ENCODE assay signal across 15 mouse cellular contexts in the genomic region with DNA sequence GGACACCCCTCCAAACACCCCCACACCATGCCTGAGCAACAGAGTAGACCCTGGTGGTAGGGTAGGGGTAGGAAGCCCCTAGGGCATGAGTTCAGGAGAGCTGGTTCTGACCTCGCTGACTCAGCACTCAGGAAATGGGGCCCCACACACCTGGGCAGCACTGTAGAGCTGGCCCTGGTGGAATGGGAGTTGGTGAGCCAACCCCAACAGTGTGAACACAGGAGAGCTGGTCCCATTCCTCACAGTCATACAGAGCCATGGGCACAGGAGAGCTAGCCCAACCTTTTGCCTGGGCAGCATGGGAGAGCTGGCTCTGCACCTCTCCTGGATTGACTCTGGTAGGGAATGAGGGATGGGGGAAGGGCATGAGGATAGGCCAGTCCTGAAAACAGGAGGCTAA. TPM values are rescaled to one million over a fixed set of nuclear protein-coding genes. Genes with fewer than 3 reads are reported as not detected.
DNase-seq lines count a peak whose midpoint lies in the region; ATAC-seq lines count a peak whose summit lies in the region.
"Had no signal": no experiment of that assay in that cellular context is flagged by ENCODE, and none has a peak within 500 bp of the region (broad histone marks: within the 10 kb centered on the region; RNA-seq: fewer than 3 reads in every experiment).

No protein-coding gene starts in this region.

- DNase-seq in embryonic facial prominence, embryonic 11.5 days (ENCODE audit: low spot score), result no peak
- DNase-seq in embryonic facial prominence, embryonic 10.5 days (ENCODE audit: low spot score), result no peak
- no peak for DNase-seq in limb, embryonic 10.5 days (ENCODE audit: low spot score)
- no peak for DNase-seq in cerebellum, adult 8-10 months
- DNase-seq in cerebellum, adult 9-10 months, result no peak
- DNase-seq: adrenal gland, postnatal 36 days; cerebellum, postnatal 14 days; kidney, adult 9 months; left cerebral cortex, postnatal 4 days; lung, adult 2 months; thymus, postnatal 36 days had no signal

- H3K9ac ChIP-seq in embryonic facial prominence, embryonic 11.5 days (replicated peaks; ENCODE audit: low read length), result no peak overlapping the region
- H3K9ac ChIP-seq in limb, embryonic 12.5 days (replicated peaks), result no peak overlapping the region
- H3K9ac ChIP-seq in neural tube, embryonic 14.5 days (replicated peaks; ENCODE audit: low read depth, low read length), result no peak overlapping the region
- no peak overlapping the region for H3K9ac ChIP-seq in neural tube, embryonic 15.5 days (replicated peaks)
- H3K9ac ChIP-seq: heart, embryonic 13.5 days had no signal

- peaks cover 2% of the 10 kb centered on the region for H3K36me3 ChIP-seq in embryonic facial prominence, embryonic 11.5 days (replicated peaks; ENCODE audit: control insufficient read depth, insufficient read depth, low read depth, low read length)
- H3K36me3 ChIP-seq in embryonic facial prominence, embryonic 10.5 days (replicated peaks), result peaks cover 79% of the 10 kb centered on the region
- peaks cover 59% of the 10 kb centered on the region for H3K36me3 ChIP-seq in limb, embryonic 12.5 days
- peaks cover 71% of the 10 kb centered on the region for H3K36me3 ChIP-seq in limb, embryonic 10.5 days
- peaks cover 21% of the 10 kb centered on the region for H3K36me3 ChIP-seq in neural tube, embryonic 14.5 days (ENCODE audit: control insufficient read depth, insufficient read depth, low read length)
- peaks cover 48% of the 10 kb centered on the region for H3K36me3 ChIP-seq in neural tube, embryonic 15.5 days

- H3K4me2 ChIP-seq in embryonic facial prominence, embryonic 11.5 days (ENCODE audit: low read depth, low read length), result no peak overlapping the region
- no peak overlapping the region for H3K4me2 ChIP-seq in limb, embryonic 12.5 days
- H3K4me2 ChIP-seq in neural tube, embryonic 14.5 days (ENCODE audit: low read depth, low read length), result no peak overlapping the region
- no peak overlapping the region for H3K4me2 ChIP-seq in neural tube, embryonic 15.5 days
- H3K4me2 ChIP-seq: heart, embryonic 13.5 days had no signal

- H3K4me1 ChIP-seq in embryonic facial prominence, embryonic 11.5 days (ENCODE audit: control insufficient read depth, insufficient read depth, low read length), result no peaks in the 10 kb centered on the region
- no peaks in the 10 kb centered on the region for H3K4me1 ChIP-seq in embryonic facial prominence, embryonic 10.5 days
- no peaks in the 10 kb centered on the region for H3K4me1 ChIP-seq in limb, embryonic 12.5 days (replicated peaks)
- no peaks in the 10 kb centered on the region for H3K4me1 ChIP-seq in limb, embryonic 10.5 days
- no peaks in the 10 kb centered on the region for H3K4me1 ChIP-seq in neural tube, embryonic 14.5 days (ENCODE audit: control insufficient read depth, insufficient read depth, low read length)
- H3K4me1 ChIP-seq in neural tube, embryonic 15.5 days, result peaks cover 5% of the 10 kb centered on the region

- no peak overlapping the region for H3K27ac ChIP-seq in embryonic facial prominence, embryonic 11.5 days (replicated peaks; ENCODE audit: low read depth, low read length)
- H3K27ac ChIP-seq in embryonic facial prominence, embryonic 10.5 days (replicated peaks), result no peak overlapping the region
- H3K27ac ChIP-seq in limb, embryonic 12.5 days, result no peak overlapping the region
- H3K27ac ChIP-seq in limb, embryonic 10.5 days, result no peak overlapping the region
- no peak overlapping the region for H3K27ac ChIP-seq in neural tube, embryonic 14.5 days (ENCODE audit: low read depth, low read length)
- no peak overlapping the region for H3K27ac ChIP-seq in neural tube, embryonic 15.5 days (replicated peaks)
- H3K27ac ChIP-seq: heart, embryonic 13.5 days had no signal

- H3K4me3 ChIP-seq in embryonic facial prominence, embryonic 11.5 days (ENCODE audit: low read depth, low read length), result no peak overlapping the region
- H3K4me3 ChIP-seq in embryonic facial prominence, embryonic 10.5 days, result no peak overlapping the region
- no peak overlapping the region for H3K4me3 ChIP-seq in limb, embryonic 12.5 days (replicated peaks)
- no peak overlapping the region for H3K4me3 ChIP-seq in limb, embryonic 10.5 days
- no peak overlapping the region for H3K4me3 ChIP-seq in neural tube, embryonic 14.5 days (ENCODE audit: low read depth, low read length)
- H3K4me3 ChIP-seq in neural tube, embryonic 15.5 days (replicated peaks), result no peak overlapping the region
- H3K4me3 ChIP-seq: heart, embryonic 13.5 days had no signal

- ATAC-seq in embryonic facial prominence, embryonic 11.5 days (replicated peaks; ENCODE audit: insufficient number of reproducible peaks, low FRiP score, low TSS enrichment, low read depth), result 0 out of 2 replicates have a peak, but pooled peaks have one; percentile 25
- peak; percentile 20; the same call in 1 of the 2 replicates for ATAC-seq in limb, embryonic 12.5 days (ENCODE audit: insufficient number of reproducible peaks, insufficient read depth, low FRiP score, low TSS enrichment, low read depth)
- ATAC-seq in neural tube, embryonic 14.5 days (ENCODE audit: low read depth), result peak; percentile 33; the same call in 1 of the 2 replicates
- no peak for ATAC-seq in neural tube, embryonic 15.5 days (ENCODE audit: low FRiP score)

- WGBS in embryonic facial prominence, embryonic 11.5 days, result 87% methylated on average over 1 of the region's 1 CpGs
- 91% methylated on average over 1 of the region's 1 CpGs for WGBS in embryonic facial prominence, embryonic 10.5 days
- WGBS in limb, embryonic 12.5 days, result 74% methylated on average over 1 of the region's 1 CpGs
- WGBS in limb, embryonic 10.5 days, result 95% methylated on average over 1 of the region's 1 CpGs
- WGBS in neural tube, embryonic 14.5 days, result 100% methylated on average over 1 of the region's 1 CpGs
- WGBS in neural tube, embryonic 15.5 days, result 100% methylated on average over 1 of the region's 1 CpGs

- no peaks in the 10 kb centered on the region for H3K27me3 ChIP-seq in embryonic facial prominence, embryonic 11.5 days (ENCODE audit: control insufficient read depth, insufficient read depth, low read length)
- H3K27me3 ChIP-seq in embryonic facial prominence, embryonic 10.5 days (replicated peaks; ENCODE audit: low read depth, poor library complexity, severe bottlenecking), result no peaks in the 10 kb centered on the region
- H3K27me3 ChIP-seq in limb, embryonic 12.5 days, result no peaks in the 10 kb centered on the region
- no peaks in the 10 kb centered on the region for H3K27me3 ChIP-seq in limb, embryonic 10.5 days (ENCODE audit: low read depth, poor library complexity, severe bottlenecking)
- H3K27me3 ChIP-seq in neural tube, embryonic 14.5 days (ENCODE audit: control insufficient read depth, insufficient read depth, low read length), result no peaks in the 10 kb centered on the region
- no peaks in the 10 kb centered on the region for H3K27me3 ChIP-seq in neural tube, embryonic 15.5 days (replicated peaks)
- H3K27me3 ChIP-seq: heart, embryonic 13.5 days had no signal

- no peaks in the 10 kb centered on the region for H3K9me3 ChIP-seq in embryonic facial prominence, embryonic 11.5 days (replicated peaks; ENCODE audit: control insufficient read depth, low read length)
- no peaks in the 10 kb centered on the region for H3K9me3 ChIP-seq in embryonic facial prominence, embryonic 10.5 days
- H3K9me3 ChIP-seq in limb, embryonic 12.5 days, result no peaks in the 10 kb centered on the region
- H3K9me3 ChIP-seq in limb, embryonic 10.5 days (replicated peaks), result no peaks in the 10 kb centered on the region
- H3K9me3 ChIP-seq in neural tube, embryonic 14.5 days (ENCODE audit: control insufficient read depth, low read length), result no peaks in the 10 kb centered on the region
- H3K9me3 ChIP-seq in neural tube, embryonic 15.5 days (replicated peaks), result no peaks in the 10 kb centered on the region
- H3K9me3 ChIP-seq: heart, embryonic 13.5 days had no signal

RNA-seq across cellular contexts. Expression of gene Zfp868, which starts 7.3 kb away (rescaled TPM):
- polyA plus RNA-seq in embryonic facial prominence, embryonic 11.5 days (2014; fragmentation: Nextera tagmentation; extraction: Ambion mirVana), result 35.0 and 36.9 TPM in 2 replicates
- 30.6 and 32.2 TPM in 2 replicates for polyA plus RNA-seq in embryonic facial prominence, embryonic 10.5 days (2016; fragmentation: Nextera tagmentation; extraction: Ambion mirVana)
- 30.7 and 31.1 TPM in 2 replicates for polyA plus RNA-seq in limb, embryonic 12.5 days (2016; fragmentation: Nextera tagmentation; extraction: Ambion mirVana)
- 29.1 and 30.7 TPM in 2 replicates for polyA plus RNA-seq in limb, embryonic 10.5 days (2016; fragmentation: Nextera tagmentation; extraction: Ambion mirVana)
- 44.1 and 44.9 TPM in 2 replicates for polyA plus RNA-seq in neural tube, embryonic 14.5 days (2014; fragmentation: Nextera tagmentation; extraction: Ambion mirVana)
- polyA plus RNA-seq in neural tube, embryonic 15.5 days (2015; fragmentation: Nextera tagmentation; extraction: Ambion mirVana), result 32.1 and 35.6 TPM in 2 replicates

RNA-seq across cellular contexts. Expression of gene Zfp964, which starts 36.2 kb away (rescaled TPM):
- 2.0 and 2.2 TPM in 2 replicates for polyA plus RNA-seq in embryonic facial prominence, embryonic 11.5 days (2014; fragmentation: Nextera tagmentation; extraction: Ambion mirVana)
- polyA plus RNA-seq in embryonic facial prominence, embryonic 10.5 days (2016; fragmentation: Nextera tagmentation; extraction: Ambion mirVana), result 2.1 and 2.2 TPM in 2 replicates
- polyA plus RNA-seq in limb, embryonic 12.5 days (2016; fragmentation: Nextera tagmentation; extraction: Ambion mirVana), result 2.9 and 3.6 TPM in 2 replicates
- 1.6 and 1.8 TPM in 2 replicates for polyA plus RNA-seq in limb, embryonic 10.5 days (2016; fragmentation: Nextera tagmentation; extraction: Ambion mirVana)
- 3.0 and 3.1 TPM in 2 replicates for polyA plus RNA-seq in neural tube, embryonic 14.5 days (2014; fragmentation: Nextera tagmentation; extraction: Ambion mirVana)
- polyA plus RNA-seq in neural tube, embryonic 15.5 days (2015; fragmentation: Nextera tagmentation; extraction: Ambion mirVana), result 2.0 and 2.7 TPM in 2 replicates
